Mouse (Mus musculus): ENCODE results near the gene Plpp2. TPM values are rescaled to one million over a fixed set of nuclear protein-coding genes. Genes with fewer than 3 reads are reported as not detected.

The Plpp2 gene
- 17.0 and 18.3 TPM in 2 replicates for polyA plus RNA-seq (2016; fragmentation: Nextera tagmentation; extraction: Ambion mirVana)

DNA sequence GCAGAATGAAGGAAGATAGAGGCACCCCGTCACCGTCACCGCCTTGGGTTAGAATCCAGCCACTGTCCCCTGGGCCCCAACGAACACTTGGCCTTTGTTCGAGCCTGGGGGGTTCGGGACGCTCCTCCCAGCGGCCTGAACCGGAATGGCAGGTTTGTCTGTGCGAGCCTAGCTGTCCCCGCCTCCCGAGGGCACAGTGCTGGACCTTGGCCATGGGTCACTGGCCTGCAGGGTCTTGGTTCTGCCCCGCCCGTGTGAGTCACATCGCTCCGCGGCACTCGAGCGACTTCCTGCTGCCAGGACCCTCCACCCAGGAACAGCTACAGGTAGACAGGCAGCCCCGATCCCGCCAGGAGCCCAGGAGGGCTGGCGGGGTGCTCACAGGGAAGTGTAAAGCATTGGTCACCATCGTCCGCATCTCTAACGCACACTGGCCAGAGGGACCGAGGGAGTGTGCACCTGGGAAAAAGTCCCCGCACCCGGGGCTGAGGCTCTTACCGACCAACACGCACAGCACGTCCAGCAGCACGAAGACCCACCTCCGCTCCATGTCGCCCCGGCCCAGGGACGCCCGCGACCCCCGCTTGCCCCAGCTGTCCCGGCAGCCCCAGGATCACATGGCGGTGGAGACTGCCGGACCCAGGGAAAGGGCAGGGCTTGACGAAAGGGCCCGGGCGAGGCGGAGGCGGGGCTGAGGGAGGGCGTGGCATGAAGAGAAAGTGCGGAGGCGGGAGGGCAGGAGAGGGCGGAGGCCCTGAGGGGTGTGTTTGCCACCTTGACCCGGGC is at the start of gene Plpp2:
Gene Plpp2 (minus strand): TSS at position 671 of the 786 bp plus-strand sequence.
- Histone ChIP-seq H3K4me3 (peak within 1 kb of the TSS; percentile 63), H3K27me3 (no peaks in the 10 kb centered on the region), H3K4me1 (no peaks in the 10 kb centered on the region), H3K9ac (peak within 1 kb of the TSS; percentile 43), H3K4me2 (replicated peaks) (peak within 1 kb of the TSS; percentile 67), H3K9me3 (no peaks in the 10 kb centered on the region), H3K27ac (no peak within 1 kb of the TSS), H3K36me3 (peaks cover 7% of the 10 kb centered on the region)
- ATAC-seq (ENCODE audit: insufficient number of reproducible peaks, insufficient read depth, low FRiP score, low TSS enrichment) = peak; percentile 38
- under 1% methylated on average over 52 of the region's 52 CpGs for WGBS

GRCm38 (mm10) chr10:79581501-79581900 is 47.9 kb upstream of the Plpp2 start:
- no peak for ATAC-seq (ENCODE audit: insufficient number of reproducible peaks, insufficient read depth, low FRiP score, low TSS enrichment)
- no peaks in the 10 kb centered on the region for H3K9me3 ChIP-seq
- no peak overlapping the region for H3K27ac ChIP-seq
- 84% methylated on average over 8 of the region's 8 CpGs for WGBS
- no peaks in the 10 kb centered on the region for H3K27me3 ChIP-seq
- no peak overlapping the region for H3K4me3 ChIP-seq
- H3K36me3 ChIP-seq = no peaks in the 10 kb centered on the region
- H3K9ac ChIP-seq = no peak overlapping the region
- H3K4me1 ChIP-seq = no peaks in the 10 kb centered on the region
- H3K4me2 ChIP-seq (replicated peaks) = no peak overlapping the region

- Histone ChIP-seq H3K9me3 (no peaks in the 10 kb centered on the region), H3K4me1 (no peaks in the 10 kb centered on the region), H3K4me3 (no peak overlapping the region), H3K4me2 (replicated peaks) (no peak overlapping the region), H3K27ac (no peak overlapping the region), H3K36me3 (no peaks in the 10 kb centered on the region), H3K9ac (no peak overlapping the region), H3K27me3 (no peaks in the 10 kb centered on the region)
- WGBS = 38% methylated on average over 6 of the region's 6 CpGs
- no peak for ATAC-seq (ENCODE audit: insufficient number of reproducible peaks, insufficient read depth, low FRiP score, low TSS enrichment)
Observed at GRCm38 (mm10) chr10:79580811-79581210, 47.2 kb upstream of the Plpp2 start.

DNA sequence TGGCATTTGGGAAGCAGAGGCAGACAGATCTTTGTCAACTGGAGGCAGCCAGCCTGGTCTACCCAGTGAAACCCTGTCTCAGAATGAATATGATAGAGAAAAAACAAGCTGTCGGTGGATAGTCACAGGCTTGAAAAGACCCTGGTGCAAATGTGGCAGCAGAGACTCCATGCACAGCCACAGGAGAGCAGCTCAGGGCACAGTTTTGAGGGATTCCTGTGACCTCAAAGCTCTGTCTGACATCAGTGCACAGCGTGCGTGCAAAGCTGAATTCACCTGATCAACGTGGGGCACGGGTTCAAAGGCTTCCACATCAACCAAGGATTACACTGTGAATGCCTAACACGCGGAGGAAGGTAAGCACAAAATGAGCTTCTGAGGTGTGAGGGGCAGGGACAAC is 46.8 kb upstream of the Plpp2 start:
- Histone ChIP-seq H3K9me3 (no peaks in the 10 kb centered on the region), H3K27me3 (no peaks in the 10 kb centered on the region), H3K9ac (no peak overlapping the region), H3K4me3 (no peak overlapping the region), H3K4me2 (replicated peaks) (no peak overlapping the region), H3K27ac (no peak overlapping the region), H3K36me3 (no peaks in the 10 kb centered on the region), H3K4me1 (no peaks in the 10 kb centered on the region)
- WGBS = 71% methylated on average over 7 of the region's 7 CpGs
- ATAC-seq (ENCODE audit: insufficient number of reproducible peaks, insufficient read depth, low FRiP score, low TSS enrichment) = no peak

DNA sequence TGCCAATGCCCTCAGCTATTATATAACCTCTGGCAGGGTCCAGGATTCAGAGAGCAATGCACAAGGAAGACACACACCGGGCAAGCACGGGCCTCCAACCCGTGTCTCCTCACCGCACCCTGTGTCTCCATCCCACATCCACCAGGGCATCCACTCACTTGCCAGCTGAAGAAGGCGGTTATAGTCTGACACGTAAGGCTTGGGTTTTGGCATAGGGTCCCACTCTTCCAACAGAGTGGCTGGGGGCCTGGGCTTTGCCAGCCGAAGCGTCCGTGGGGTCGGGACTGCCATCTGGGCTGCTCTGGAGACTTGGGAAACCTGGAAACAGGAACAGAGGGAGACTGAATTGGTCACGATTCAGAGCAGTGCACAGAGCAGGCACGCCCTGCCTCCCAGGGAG is 46.2 kb upstream of the Plpp2 start:
- Histone ChIP-seq H3K4me3 (no peak overlapping the region), H3K36me3 (no peaks in the 10 kb centered on the region), H3K27ac (no peak overlapping the region), H3K4me2 (replicated peaks) (no peak overlapping the region), H3K4me1 (no peaks in the 10 kb centered on the region), H3K27me3 (no peaks in the 10 kb centered on the region), H3K9ac (no peak overlapping the region), H3K9me3 (no peaks in the 10 kb centered on the region)
- WGBS = 76% methylated on average over 12 of the region's 12 CpGs
- no peak for ATAC-seq (ENCODE audit: insufficient number of reproducible peaks, insufficient read depth, low FRiP score, low TSS enrichment)

DNA sequence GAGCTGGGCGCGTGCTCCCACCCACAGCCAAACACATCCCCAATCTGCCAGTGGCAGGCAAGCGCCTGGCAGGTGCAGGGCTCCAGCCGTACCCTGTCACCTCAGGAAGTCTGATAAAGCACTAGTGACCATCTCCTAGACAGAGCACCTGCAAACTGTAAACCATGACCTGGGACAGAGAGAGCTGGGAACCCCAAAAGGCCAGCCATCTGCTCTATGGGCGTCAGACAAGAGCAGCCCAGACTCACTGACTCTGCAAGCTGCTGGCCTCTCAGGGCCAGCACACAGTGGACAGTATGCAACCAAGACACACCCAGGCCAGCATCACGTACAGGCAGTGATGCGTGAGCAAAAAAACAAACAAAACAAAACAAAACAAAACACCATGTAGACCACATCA is 45.3 kb upstream of the Plpp2 start:
- Histone ChIP-seq H3K27ac (no peak overlapping the region), H3K9me3 (no peaks in the 10 kb centered on the region), H3K4me2 (replicated peaks) (no peak overlapping the region), H3K36me3 (no peaks in the 10 kb centered on the region), H3K4me1 (no peaks in the 10 kb centered on the region), H3K9ac (no peak overlapping the region), H3K4me3 (no peak overlapping the region), H3K27me3 (no peaks in the 10 kb centered on the region)
- no peak for ATAC-seq (ENCODE audit: insufficient number of reproducible peaks, insufficient read depth, low FRiP score, low TSS enrichment)
- WGBS = 75% methylated on average over 7 of the region's 7 CpGs

GRCm38 (mm10) chr10:79578276-79578675 is 44.7 kb upstream of the Plpp2 start:
- Histone ChIP-seq H3K9me3 (no peaks in the 10 kb centered on the region), H3K4me1 (no peaks in the 10 kb centered on the region), H3K36me3 (no peaks in the 10 kb centered on the region), H3K27me3 (no peaks in the 10 kb centered on the region), H3K4me3 (no peak overlapping the region), H3K27ac (no peak overlapping the region), H3K9ac (no peak overlapping the region), H3K4me2 (replicated peaks) (no peak overlapping the region)
- ATAC-seq (ENCODE audit: insufficient number of reproducible peaks, insufficient read depth, low FRiP score, low TSS enrichment) = no peak
- 40% methylated on average over 9 of the region's 9 CpGs for WGBS

DNA sequence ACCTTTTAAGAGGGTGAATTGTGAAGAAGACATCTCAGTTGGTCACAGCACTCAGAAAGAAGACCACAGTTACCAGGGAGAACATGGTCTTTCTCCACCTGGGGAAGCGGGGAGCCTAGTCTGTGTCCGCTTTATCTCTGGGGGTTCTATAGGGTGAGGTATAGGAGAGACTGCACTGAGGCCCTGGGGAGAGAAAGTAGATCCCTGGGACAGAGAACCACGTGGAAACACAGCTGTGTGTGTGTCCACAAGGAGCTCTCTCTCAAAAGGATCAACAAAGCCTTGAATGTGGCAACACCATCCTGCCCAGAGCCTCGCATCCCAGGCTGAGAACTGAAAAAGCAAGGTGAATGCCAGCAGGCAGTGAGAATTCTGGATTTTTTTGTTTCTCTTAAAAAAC is 43.8 kb upstream of the Plpp2 start:
- WGBS = 64% methylated on average over 4 of the region's 4 CpGs

GRCm38 (mm10) chr10:79575754-79576153 is 42.2 kb upstream of the Plpp2 start:
- H3K36me3 ChIP-seq = no peaks in the 10 kb centered on the region
- H3K27me3 ChIP-seq = no peaks in the 10 kb centered on the region
- 73% methylated on average over 6 of the region's 6 CpGs for WGBS
- no peak overlapping the region for H3K27ac ChIP-seq
- no peaks in the 10 kb centered on the region for H3K4me1 ChIP-seq
- no peak overlapping the region for H3K9ac ChIP-seq
- no peaks in the 10 kb centered on the region for H3K9me3 ChIP-seq
- H3K4me3 ChIP-seq = no peak overlapping the region
- no peak for ATAC-seq (ENCODE audit: insufficient number of reproducible peaks, insufficient read depth, low FRiP score, low TSS enrichment)
- H3K4me2 ChIP-seq (replicated peaks) = no peak overlapping the region

More for the DNA sequence above, 43.8 kb upstream of the Plpp2 start:
- no peak overlapping the region for H3K9ac ChIP-seq
- no peaks in the 10 kb centered on the region for H3K27me3 ChIP-seq
- H3K4me2 ChIP-seq (replicated peaks) = no peak overlapping the region
- H3K9me3 ChIP-seq = no peaks in the 10 kb centered on the region
- no peaks in the 10 kb centered on the region for H3K4me1 ChIP-seq
- H3K36me3 ChIP-seq = no peaks in the 10 kb centered on the region
- H3K4me3 ChIP-seq = no peak overlapping the region
- no peak overlapping the region for H3K27ac ChIP-seq
- ATAC-seq (ENCODE audit: insufficient number of reproducible peaks, insufficient read depth, low FRiP score, low TSS enrichment) = no peak

DNA sequence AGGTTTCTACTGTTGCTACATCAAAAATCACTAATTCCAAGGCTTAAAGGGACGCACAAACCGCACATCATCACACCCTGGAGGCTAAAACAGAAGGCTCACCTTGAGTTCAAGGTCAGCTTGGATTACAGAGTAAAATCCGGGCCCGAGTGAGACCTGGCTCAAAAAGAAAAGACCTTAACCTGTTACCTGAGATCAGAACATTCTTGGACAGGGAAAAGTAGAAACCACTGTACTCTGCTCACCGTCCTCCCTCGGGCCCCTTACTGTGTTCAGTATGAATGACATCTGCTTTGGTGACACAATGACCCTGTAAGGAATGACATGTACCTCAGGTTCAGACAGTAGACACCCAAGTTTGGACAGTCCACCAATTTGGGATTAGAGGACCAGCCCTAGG is 41.2 kb upstream of the Plpp2 start:
- Histone ChIP-seq H3K4me3 (no peak overlapping the region), H3K27me3 (no peaks in the 10 kb centered on the region), H3K36me3 (no peaks in the 10 kb centered on the region), H3K9me3 (no peaks in the 10 kb centered on the region), H3K4me2 (replicated peaks) (no peak overlapping the region), H3K4me1 (no peaks in the 10 kb centered on the region), H3K27ac (no peak overlapping the region), H3K9ac (no peak overlapping the region)
- 84% methylated on average over 6 of the region's 6 CpGs for WGBS
- ATAC-seq (ENCODE audit: insufficient number of reproducible peaks, insufficient read depth, low FRiP score, low TSS enrichment) = no peak

DNA sequence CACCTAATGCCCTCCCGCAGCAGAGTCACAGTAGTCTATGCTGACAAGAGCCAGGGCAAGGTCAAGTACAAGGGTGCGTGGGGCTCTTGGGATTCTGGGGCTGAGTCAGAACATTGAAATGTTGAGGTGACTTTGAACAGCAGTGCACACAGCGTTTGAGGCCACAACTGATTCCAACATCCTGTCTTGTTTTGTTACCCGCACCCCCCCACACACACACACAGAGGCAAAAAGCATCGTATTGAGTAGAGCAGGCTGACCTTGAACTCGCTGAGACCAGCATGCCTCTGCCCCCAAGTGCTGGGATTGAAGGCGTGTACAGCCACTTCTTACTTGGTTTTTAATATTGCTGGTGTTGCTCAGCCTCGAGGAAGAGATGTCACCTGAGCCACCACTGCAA is 40.8 kb upstream of the Plpp2 start:
- ATAC-seq (ENCODE audit: insufficient number of reproducible peaks, insufficient read depth, low FRiP score, low TSS enrichment) = no peak
- no peak overlapping the region for H3K4me3 ChIP-seq
- H3K27me3 ChIP-seq = no peaks in the 10 kb centered on the region
- no peak overlapping the region for H3K4me2 ChIP-seq (replicated peaks)
- no peak overlapping the region for H3K9ac ChIP-seq
- H3K27ac ChIP-seq = no peak overlapping the region
- no peaks in the 10 kb centered on the region for H3K36me3 ChIP-seq
- 81% methylated on average over 8 of the region's 8 CpGs for WGBS
- no peaks in the 10 kb centered on the region for H3K9me3 ChIP-seq
- H3K4me1 ChIP-seq = no peaks in the 10 kb centered on the region

GRCm38 (mm10) chr10:79573611-79574010 is 40.0 kb upstream of the Plpp2 start:
- ATAC-seq (ENCODE audit: insufficient number of reproducible peaks, insufficient read depth, low FRiP score, low TSS enrichment) = no peak
- Histone ChIP-seq H3K27me3 (no peaks in the 10 kb centered on the region), H3K27ac (no peak overlapping the region), H3K4me1 (no peaks in the 10 kb centered on the region), H3K4me3 (no peak overlapping the region), H3K9me3 (no peaks in the 10 kb centered on the region), H3K9ac (no peak overlapping the region), H3K36me3 (no peaks in the 10 kb centered on the region), H3K4me2 (replicated peaks) (no peak overlapping the region)
- 80% methylated on average over 6 of the region's 6 CpGs for WGBS

Data from embryonic facial prominence, embryonic 12.5 days (tissue).